Mouse (Mus musculus) monocyte, adult 2 months (primary cell): ENCODE data around the gene Shisa7.
"Not testable (repeated sequence)": the region's sequence is repeated elsewhere in the genome, so short reads cannot be mapped to it uniquely, and the experiment has no call there.

ENCODE experiments used
- DNase-seq, 2 experiments: peaks; one replicate each; pipeline ENCODE4 v3.0.0; 2022; ENCODE audit warnings: low spot score in 2 of 2, low read depth in 1 of 2

Gene Shisa7

GRCm38 (mm10) chr7:4795767-4796433 lies 48.6 kb downstream of the Shisa7 start:
- DNase-seq = no peak

GRCm38 (mm10) chr7:4794631-4795168 lies 49.8 kb downstream of the Shisa7 start:
- DNase-seq = no peak

- no peak for DNase-seq
Observed at GRCm38 (mm10) chr7:4793674-4794073, 50.8 kb downstream of the Shisa7 start.

GRCm38 (mm10) chr7:4793248-4793647 lies 51.2 kb downstream of the Shisa7 start:
- not testable (repeated sequence) for DNase-seq

- peak; percentile 85 to 90 for DNase-seq
Observed at GRCm38 (mm10) chr7:4792278-4793212, 52.0 kb downstream of the Shisa7 start, which contains the start of gene Rpl28. Gene Rpl28, plus strand, starts transcription at chr7:4792874.

GRCm38 (mm10) chr7:4789436-4789935 lies 55.0 kb downstream of the Shisa7 start, which contains the start of gene Tmem238:
Gene Tmem238, minus strand, starts transcription at chr7:4789656.
- no peak for DNase-seq

GRCm38 (mm10) chr7:4788499-4789435 lies 55.7 kb downstream of the Shisa7 start:
- DNase-seq = no peak

- DNase-seq = no peak
Observed at GRCm38 (mm10) chr7:4783667-4784268, 60.7 kb downstream of the Shisa7 start.

- no peak for DNase-seq
Observed at GRCm38 (mm10) chr7:4782759-4783158, 61.7 kb downstream of the Shisa7 start, which contains the start of the genes Il11 and Tmem190. Gene Il11, minus strand, starts transcription at chr7:4782859. Gene Tmem190, plus strand, starts transcription at chr7:4782937.

GRCm38 (mm10) chr7:4782130-4782529 lies 62.4 kb downstream of the Shisa7 start:
- DNase-seq = no peak

GRCm38 (mm10) chr7:4779921-4780320 lies 64.6 kb downstream of the Shisa7 start:
- no peak for DNase-seq

GRCm38 (mm10) chr7:4777851-4778637 lies 66.5 kb downstream of the Shisa7 start:
- DNase-seq = no peak

GRCm38 (mm10) chr7:4776861-4777830 lies 67.3 kb downstream of the Shisa7 start:
- DNase-seq = no peak

GRCm38 (mm10) chr7:4776131-4776530 lies 68.4 kb downstream of the Shisa7 start:
- DNase-seq = no peak
